Mouse (Mus musculus) frontal cortex, postnatal 10 days (tissue): Measurements from ENCODE around the gene Dhx8.

Experiments
- DNase-seq, 2 experiments: peaks; one replicate each; pipeline ENCODE4 v3.0.0; 2022; ENCODE audit warnings: low spot score in 2 of 2, mixed read lengths in 1 of 2

Dhx8 gene

DNA sequence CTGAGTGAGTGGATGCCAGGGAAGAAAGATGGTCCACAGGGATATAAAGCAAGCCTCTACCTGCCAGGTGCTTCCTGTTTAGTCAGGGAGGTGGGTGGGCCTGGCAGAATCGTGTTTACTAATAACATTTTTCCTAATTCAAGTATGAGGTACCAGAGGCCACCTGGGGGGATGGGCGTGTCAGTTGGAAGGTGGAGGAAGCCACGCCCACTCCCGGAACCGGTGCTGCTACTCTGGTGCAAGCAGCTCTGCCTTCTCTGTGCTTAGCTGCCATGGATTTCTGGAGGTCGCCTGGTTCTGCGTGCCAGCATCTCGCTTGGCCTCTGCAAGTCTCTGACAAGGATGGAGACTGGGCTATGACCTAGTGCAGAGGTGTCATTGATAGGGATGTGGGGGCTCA lies 65.4 kb downstream of the Dhx8 start:
- DNase-seq: no peak

- DNase-seq: no peak
Measured at GRCm38 (mm10) chr11:101801386-101801785, 68.7 kb downstream of the Dhx8 start.

- DNase-seq: no peak
Measured at GRCm38 (mm10) chr11:101805113-101805704, 72.5 kb downstream of the Dhx8 start.

GRCm38 (mm10) chr11:101806741-101807140 lies 74.0 kb downstream of the Dhx8 start:
- no peak for DNase-seq

DNA sequence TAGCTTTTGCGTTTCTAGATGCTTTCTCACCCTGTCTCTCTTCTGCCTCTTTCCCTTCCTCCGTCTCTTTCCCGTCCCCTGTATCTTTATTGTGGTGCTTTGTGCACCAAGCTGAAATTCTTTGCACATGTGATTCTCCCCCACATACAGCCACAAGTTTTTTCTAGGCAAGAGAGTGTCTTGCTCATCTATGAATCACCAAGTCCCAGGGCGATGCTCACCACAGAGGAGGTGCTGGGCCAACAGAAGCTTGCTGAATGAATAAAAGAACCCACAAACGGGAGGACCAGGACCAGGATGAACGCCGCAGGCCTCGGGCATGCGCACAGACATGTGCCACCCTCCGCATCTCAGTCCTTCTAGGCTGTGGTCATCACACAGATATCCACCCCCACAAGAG lies 74.5 kb downstream of the Dhx8 start:
- no peak for DNase-seq

DNA sequence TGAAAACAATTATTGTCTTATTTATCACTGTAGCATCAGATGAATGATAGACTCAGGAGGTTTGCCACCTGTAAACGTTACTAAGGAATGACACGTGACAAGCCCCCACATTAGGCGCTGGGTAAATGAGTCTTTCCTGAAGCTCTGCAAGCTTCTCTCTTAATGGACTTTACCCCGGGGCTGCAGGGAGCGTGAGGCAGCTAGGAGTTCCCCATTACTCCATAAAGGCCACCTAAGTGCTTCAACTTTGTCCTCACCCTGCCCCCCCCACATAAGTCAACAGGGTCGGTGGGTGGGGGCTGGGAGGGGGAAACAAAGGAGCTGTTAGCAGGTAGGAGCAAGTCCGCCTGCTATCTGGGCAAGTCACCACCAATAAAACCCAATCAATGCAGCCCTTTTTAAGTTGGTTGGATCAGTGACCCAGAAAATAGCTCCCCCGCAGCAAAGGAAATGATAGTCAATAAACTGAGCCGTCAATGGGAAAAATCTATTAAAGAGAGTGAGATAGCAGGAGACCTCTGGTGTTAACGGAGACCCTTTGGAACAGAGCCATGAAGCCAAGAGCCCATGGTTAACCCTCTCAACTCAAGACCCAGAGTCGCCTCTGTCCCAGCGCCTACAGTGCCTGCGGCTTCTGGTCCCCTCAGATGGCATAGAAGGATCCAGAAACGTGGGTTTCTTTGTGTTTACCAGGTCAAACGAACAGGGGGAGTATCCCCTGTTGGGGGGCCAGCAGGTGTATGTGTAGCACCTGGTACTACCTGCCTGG lies 76.5 kb downstream of the Dhx8 start:
- DNase-seq: no peak

DNA sequence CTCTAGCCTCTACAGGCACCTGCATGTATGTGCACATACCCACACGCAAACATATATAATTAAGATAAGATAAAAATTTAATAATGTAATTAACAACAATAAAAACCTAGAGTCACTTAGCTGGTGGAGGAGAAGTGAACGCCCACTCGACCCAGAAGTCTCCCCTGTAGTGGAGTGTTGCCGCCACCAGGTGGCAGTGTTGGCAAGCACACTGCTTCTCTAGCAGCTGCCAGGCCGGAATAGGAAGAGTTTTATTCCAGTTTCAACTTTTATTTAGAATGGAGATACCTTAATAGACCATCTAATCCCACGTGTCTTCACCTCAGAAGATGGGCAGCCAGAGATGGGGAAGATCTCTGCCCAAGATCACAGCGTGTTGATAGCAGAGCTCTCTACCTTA lies 80.5 kb downstream of the Dhx8 start:
- DNase-seq: peak; percentile 47 to 80

GRCm38 (mm10) chr11:101814375-101815102 lies 81.8 kb downstream of the Dhx8 start:
- DNase-seq: peak; percentile 29 to 71

- no peak for DNase-seq
Measured at GRCm38 (mm10) chr11:101815103-101816085, 82.7 kb downstream of the Dhx8 start.
